22 mouse cellular contexts compared by ENCODE assay signal in genomic region chr14:94941416-94941815, GRCm38 (mm10).
A peak's percentile ranks its signal among the peaks of the same experiment; 100 is the strongest.
DNase-seq lines count a peak whose midpoint lies in the region; ATAC-seq and TF ChIP-seq lines count a peak whose summit lies in the region.
"Had no signal": no experiment of that assay in that cellular context is flagged by ENCODE, and none has a peak within 500 bp of the region (broad histone marks: within the 10 kb centered on the region; RNA-seq: fewer than 3 reads in every experiment).

No protein-coding gene starts in this region.

- no peak overlapping the region for H3K4me2 ChIP-seq in forebrain, postnatal 0 days (ENCODE audit: low read depth)
- H3K4me2 ChIP-seq: hindbrain, embryonic 13.5 days; liver, embryonic 13.5 days; midbrain, embryonic 15.5 days had no signal

- peak; percentile 53 for DNase-seq in adrenal gland, postnatal 10 days
- DNase-seq in adrenal gland, adult 18-20 months (ENCODE audit: low spot score in 2 of 2) = no peak
- peak; percentile 10 for DNase-seq in forebrain, postnatal 0 days
- DNase-seq in forebrain, embryonic 10.5 days (ENCODE audit: extremely low spot score, low spot score) = no peak
- peak; percentile 6 to 8 for DNase-seq in left cerebral cortex, postnatal 25 days (ENCODE audit: low spot score in 2 of 2)
- no peak for DNase-seq in left cerebral cortex, adult 2 months (ENCODE audit: extremely low spot score in 1 of 2, low spot score in 2 of 2)
- DNase-seq in left cerebral cortex, postnatal 4 days = peak; percentile 4
- DNase-seq: cerebellum, postnatal 36 days; gastrocnemius, postnatal 36 days; heart, postnatal 10 days; layer of hippocampus, adult 9-11 months; liver, embryonic 13.5 days; thymus, postnatal 36 days had no signal

- no peaks in the 10 kb centered on the region for H3K4me1 ChIP-seq in forebrain, postnatal 0 days (ENCODE audit: insufficient read depth)
- no peaks in the 10 kb centered on the region for H3K4me1 ChIP-seq in forebrain, embryonic 10.5 days
- H3K4me1 ChIP-seq: heart, embryonic 10.5 days; hindbrain, embryonic 13.5 days; liver, embryonic 13.5 days; midbrain, embryonic 15.5 days had no signal

- H3K27me3 ChIP-seq in forebrain, postnatal 0 days (ENCODE audit: insufficient read depth, low read length) = no peaks in the 10 kb centered on the region
- no peaks in the 10 kb centered on the region for H3K27me3 ChIP-seq in forebrain, embryonic 10.5 days (ENCODE audit: poor library complexity, severe bottlenecking)
- H3K27me3 ChIP-seq: hindbrain, embryonic 13.5 days; liver, embryonic 13.5 days; midbrain, embryonic 15.5 days had no signal

- H3K4me3 ChIP-seq in forebrain, postnatal 0 days (ENCODE audit: low read depth, low read length) = no peak overlapping the region
- H3K4me3 ChIP-seq in forebrain, embryonic 10.5 days = no peak overlapping the region
- no peak overlapping the region for H3K4me3 ChIP-seq in left cerebral cortex, adult 2 months
- H3K4me3 ChIP-seq: erythroblast, embryonic 14.5 days; heart, embryonic 10.5 days; hindbrain, embryonic 13.5 days; liver, embryonic 13.5 days; midbrain, embryonic 15.5 days had no signal

- H3K9me3 ChIP-seq in forebrain, postnatal 0 days (ENCODE audit: low read length) = no peaks in the 10 kb centered on the region
- no peaks in the 10 kb centered on the region for H3K9me3 ChIP-seq in forebrain, embryonic 10.5 days
- H3K9me3 ChIP-seq: heart, embryonic 10.5 days; hindbrain, embryonic 13.5 days; liver, embryonic 13.5 days; midbrain, embryonic 15.5 days had no signal

- no peak for TF ChIP-seq CTCF in forebrain, postnatal 0 days (IDR thresholded peaks at IDR 0.05; ENCODE audit: low read depth)
- TF ChIP-seq CTCF in left cerebral cortex, adult 2 months (IDR thresholded peaks at IDR 0.05) = no peak

- no peak overlapping the region for H3K9ac ChIP-seq in forebrain, postnatal 0 days
- H3K9ac ChIP-seq: hindbrain, embryonic 13.5 days; liver, embryonic 13.5 days; midbrain, embryonic 15.5 days had no signal

- no peak for ATAC-seq in forebrain, postnatal 0 days
- no peak for ATAC-seq in granulocyte monocyte progenitor cell, adult 5-6 weeks (replicated peaks; ENCODE audit: poor library complexity, severe bottlenecking)
- ATAC-seq: CD4-positive, CD25-positive, alpha-beta regulatory T cell, adult 4 months; intestine, postnatal 0 days; midbrain, embryonic 15.5 days had no signal

- no peak overlapping the region for H3K27ac ChIP-seq in forebrain, postnatal 0 days (ENCODE audit: low read depth, low read length)
- no peak overlapping the region for H3K27ac ChIP-seq in forebrain, embryonic 10.5 days
- H3K27ac ChIP-seq in left cerebral cortex, adult 2 months = no peak overlapping the region
- H3K27ac ChIP-seq: heart, embryonic 10.5 days; hindbrain, embryonic 13.5 days; kidney, postnatal 0 days; liver, embryonic 13.5 days; midbrain, embryonic 15.5 days had no signal

- H3K36me3 ChIP-seq in forebrain, postnatal 0 days (ENCODE audit: insufficient read depth) = no peaks in the 10 kb centered on the region
- no peaks in the 10 kb centered on the region for H3K36me3 ChIP-seq in forebrain, embryonic 10.5 days (replicated peaks)
- H3K36me3 ChIP-seq: G1E; heart, embryonic 10.5 days; hindbrain, embryonic 13.5 days; liver, embryonic 13.5 days; midbrain, embryonic 15.5 days had no signal

- intact Hi-C loops in left cerebral cortex, postnatal 25 days (cut with DNase I) = no loop called here
- intact Hi-C loops in left cerebral cortex, adult 2 months (cut with DNase I) = no loop called here
- intact Hi-C loops in left cerebral cortex, postnatal 4 days (cut with DNase I) = no loop called here

- 67% methylated on average over 3 of the region's 3 CpGs for WGBS in forebrain, postnatal 0 days
- WGBS in forebrain, embryonic 10.5 days = 92% methylated on average over 3 of the region's 3 CpGs

Comparison
In these comparisons a context has a peak if more than half of its experiments do, and no peak if none do; other contexts are left out.
1. DNase-seq: peak in adrenal gland, postnatal 10 days (single experiment), forebrain, postnatal 0 days (single experiment), left cerebral cortex, postnatal 25 days (2 of 2) and left cerebral cortex, postnatal 4 days (single experiment); none in adrenal gland, adult 18-20 months (0 of 2), forebrain, embryonic 10.5 days (single experiment) and left cerebral cortex, adult 2 months (0 of 2).